Mouse (Mus musculus): ENCODE measurements at regions not wholly inside any gene's neighbourhood (a gene's known extent, or its start where the extent isn't known, plus 50 kb on each side); places are given as distances from the start of the nearest gene placed in this dataset.

GRCm38 (mm10) chr12:32508671-32509070 lies 130.2 kb downstream of the Ccdc71l start:
- TF ChIP-seq TAL1 (conservative IDR thresholded peaks at IDR 0.05; ENCODE audit: low read depth, low read length) (no peak), CTCF (IDR thresholded peaks at IDR 0.05; ENCODE audit: low read depth, low read length) (no peak), GATA1 (IDR thresholded peaks at IDR 0.05; ENCODE audit: borderline replicate concordance, low read length) (no peak), POLR2AphosphoS5 (IDR thresholded peaks at IDR 0.05; ENCODE audit: insufficient replicate concordance, low read depth, low read length) (no peak), GATA2 (IDR thresholded peaks at IDR 0.05; ENCODE audit: borderline replicate concordance, low read depth, low read length) (no peak)
